Mouse (Mus musculus) gonadal fat pad, adult 2 months (tissue): Measurements from ENCODE around the gene Pou6f1. TPM values are rescaled to one million over a fixed set of nuclear protein-coding genes. Genes with fewer than 3 reads are reported as not detected.
"Not testable (repeated sequence)": the region's sequence is repeated elsewhere in the genome, so short reads cannot be mapped to it uniquely, and the experiment has no call there.

Experiments used
- DNase-seq: peaks from one replicate; pipeline ENCODE4 v3.0.0-alpha.2; 2012; ENCODE audit warnings: low read depth
- polyA plus RNA-seq: library from polyadenylated mRNA; depleted of rRNA; stranded (reverse); fragments of >200 nt; gene quantifications from 2 replicates; pipeline ENCODE4 v1.2.3, GENCODE M21; 2012

Pou6f1 gene
- polyA plus RNA-seq, 1 experiment, result 30.3 TPM

- DNase-seq, result no peak
Observed at GRCm38 (mm10) chr15:100619200-100619599, 19.4 kb upstream of the Pou6f1 start.

DNA sequence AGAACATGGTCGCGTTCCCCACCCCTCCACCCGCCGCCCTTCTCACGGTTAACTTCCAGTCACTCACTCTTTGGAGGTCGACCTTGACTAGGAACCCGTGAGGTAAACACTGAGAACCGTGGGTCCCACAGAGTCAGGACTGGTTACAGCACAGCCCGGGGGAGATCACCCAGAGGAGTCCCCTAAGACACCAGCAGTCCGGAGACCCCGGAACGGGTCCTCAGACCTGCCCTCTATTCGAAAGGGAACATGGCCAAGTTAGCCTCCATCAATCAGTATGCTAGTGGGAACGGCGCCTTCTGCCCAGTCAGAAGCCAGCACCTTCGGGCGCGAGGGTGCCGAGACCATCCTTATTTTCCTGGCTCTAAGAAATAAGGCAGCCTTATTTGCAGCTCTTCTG, 16.4 kb upstream of the Pou6f1 start:
- no peak for DNase-seq

DNA sequence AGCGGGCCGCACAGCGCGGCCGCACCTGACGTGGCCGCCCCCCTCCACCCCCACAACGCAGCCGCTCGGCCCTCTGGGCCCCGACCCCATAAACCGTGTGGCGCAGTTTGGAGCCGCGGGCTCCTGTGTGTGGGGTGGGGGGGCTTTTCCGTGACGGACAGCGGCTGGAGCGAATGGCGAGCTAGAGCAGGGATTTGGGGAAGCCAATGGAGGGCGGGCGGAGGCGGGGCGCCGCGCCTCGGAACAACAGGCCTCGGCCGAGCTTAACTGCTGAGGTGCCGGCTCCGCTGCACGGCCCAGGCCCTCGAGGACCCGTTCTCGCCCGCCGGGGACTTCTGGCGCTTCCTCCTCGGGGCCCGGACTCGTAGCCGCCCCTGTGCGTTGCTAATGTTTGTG, 16.0 kb upstream of the Pou6f1 start:
- no peak for DNase-seq

DNA sequence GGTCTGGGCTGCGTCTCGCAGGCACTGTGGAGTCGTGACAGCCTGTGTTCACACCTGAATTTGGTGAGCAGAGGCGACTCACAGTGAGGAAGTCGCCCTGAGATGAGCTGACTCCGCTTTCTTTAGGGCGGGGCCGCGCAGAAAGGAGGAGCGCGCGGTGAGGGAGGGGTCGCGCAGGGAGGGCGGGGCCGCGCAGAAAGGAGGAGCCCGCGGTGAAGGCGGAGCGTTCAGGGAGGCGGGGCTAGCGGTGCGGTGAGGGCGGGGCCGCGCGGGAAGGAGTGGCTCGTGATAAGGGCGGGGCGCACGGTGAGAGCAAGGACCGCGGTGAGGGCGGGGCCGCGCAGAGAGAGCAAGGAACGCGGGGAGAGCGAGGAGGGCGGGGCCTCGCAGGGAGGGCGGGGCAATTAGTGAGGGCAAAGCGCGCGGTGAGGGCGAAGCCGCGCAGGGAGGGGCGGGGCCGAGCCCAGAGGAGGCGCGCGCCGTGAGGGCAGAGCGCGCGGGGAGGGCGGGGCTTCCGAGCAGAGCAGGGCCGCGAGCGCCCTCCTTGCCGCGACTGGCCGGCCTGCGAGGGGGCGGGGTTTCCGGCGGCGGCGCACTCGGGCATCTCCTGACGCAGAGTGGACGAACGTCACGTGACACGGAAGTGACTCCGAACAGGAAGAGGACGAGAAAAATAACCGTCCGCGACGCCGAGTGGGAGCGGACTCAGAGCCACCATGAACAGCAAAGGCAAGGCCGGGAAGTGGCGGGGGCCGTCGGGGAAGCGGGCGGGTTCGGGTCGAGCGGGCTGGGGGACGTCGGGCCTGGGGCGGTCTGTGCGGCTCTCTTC, 15.4 kb upstream of the Pou6f1 start, which contains the start of gene Dazap2:
Gene Dazap2, plus strand, starts transcription at position 354 of the 829 bp plus-strand sequence.
- DNase-seq, result no peak

GRCm38 (mm10) chr15:100614218-100614995, 14.6 kb upstream of the Pou6f1 start:
- no peak for DNase-seq

GRCm38 (mm10) chr15:100613584-100613983, 13.8 kb upstream of the Pou6f1 start:
- DNase-seq, result no peak

- DNase-seq, result no peak
Observed at GRCm38 (mm10) chr15:100612432-100612831, 12.6 kb upstream of the Pou6f1 start.

- DNase-seq, result no peak
Observed at GRCm38 (mm10) chr15:100611951-100612350, 12.2 kb upstream of the Pou6f1 start.

- DNase-seq, result not testable (repeated sequence)
Observed at GRCm38 (mm10) chr15:100606677-100607076, 6.9 kb upstream of the Pou6f1 start.

- DNase-seq, result no peak
Observed at GRCm38 (mm10) chr15:100601669-100602068, 1.9 kb upstream of the Pou6f1 start.

DNA sequence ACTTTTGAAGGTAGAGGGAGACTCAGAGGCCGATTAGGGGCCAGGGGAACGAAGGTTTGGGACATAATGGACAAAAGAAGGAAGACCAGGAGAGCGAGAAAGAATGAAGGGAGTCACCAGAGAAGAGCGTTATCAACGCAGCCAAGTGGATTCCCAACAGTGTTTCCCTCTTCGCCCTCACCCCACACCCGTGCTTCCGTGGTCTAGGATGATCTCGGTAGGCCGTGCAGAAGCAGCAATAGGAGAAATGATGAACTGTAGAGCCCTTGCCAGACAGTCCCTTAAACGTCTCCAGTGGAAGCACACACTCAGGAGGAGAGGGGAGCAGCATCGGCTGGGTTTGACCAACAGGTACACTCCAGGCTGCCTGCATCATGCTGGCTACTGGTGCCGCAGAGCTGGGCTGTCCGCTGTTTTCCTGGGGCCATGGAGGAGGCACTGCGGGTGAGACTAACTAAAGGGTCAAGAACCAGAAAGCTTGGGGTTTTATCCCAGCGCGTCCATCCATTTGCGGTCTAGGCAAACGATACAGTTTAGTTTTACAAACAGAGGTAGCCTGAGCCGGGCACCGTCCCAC, 1.0 kb upstream of the Pou6f1 start:
- no peak for DNase-seq

GRCm38 (mm10) chr15:100600047-100600695, 387 bp upstream of the Pou6f1 start:
- DNase-seq, result no peak

DNA sequence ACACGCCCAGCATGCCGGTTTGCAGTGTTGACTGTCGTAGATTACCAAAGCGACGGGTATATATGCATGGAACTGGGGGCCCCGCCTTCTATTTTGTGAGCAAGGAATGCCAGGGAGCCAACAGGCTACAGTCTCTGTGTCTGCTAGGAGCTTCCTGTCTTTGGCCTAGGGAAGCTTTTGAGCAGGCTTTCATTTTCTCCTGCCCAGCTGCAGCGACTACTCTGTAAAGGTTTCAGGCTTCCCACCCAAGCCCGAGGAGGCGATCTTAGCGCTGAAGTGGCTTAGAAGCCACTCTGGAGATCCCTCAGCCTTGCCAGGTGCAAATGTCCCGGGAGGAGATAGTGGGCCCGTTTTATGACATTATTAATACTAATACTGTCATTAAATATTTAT, 905 bp downstream of the Pou6f1 start:
- DNase-seq, result no peak

- no peak for DNase-seq
Observed at GRCm38 (mm10) chr15:100598287-100598882, 1.4 kb downstream of the Pou6f1 start.

GRCm38 (mm10) chr15:100592817-100593216, 7.0 kb downstream of the Pou6f1 start:
- no peak for DNase-seq

DNA sequence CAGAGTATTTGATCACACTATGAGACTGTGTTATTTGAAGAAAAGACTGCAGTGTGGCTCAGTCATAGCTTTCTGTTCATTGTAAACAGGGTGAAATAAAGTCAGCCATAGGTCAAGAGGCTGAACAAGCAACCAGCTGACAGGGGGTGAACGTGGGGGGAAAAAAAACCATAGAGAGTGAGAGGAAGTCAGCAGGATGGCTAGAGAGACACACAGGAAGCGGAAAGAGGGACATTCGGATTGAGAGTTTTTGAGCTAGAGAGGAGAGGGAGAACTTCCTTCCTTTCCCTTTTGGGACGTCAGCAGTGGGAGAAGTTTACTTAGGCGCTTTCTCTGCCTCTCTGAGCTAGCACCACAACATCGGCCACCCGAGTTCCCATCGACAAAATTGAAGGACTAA, 9.3 kb downstream of the Pou6f1 start:
- no peak for DNase-seq

GRCm38 (mm10) chr15:100588297-100588696, 11.5 kb downstream of the Pou6f1 start:
- DNase-seq, result no peak

DNA sequence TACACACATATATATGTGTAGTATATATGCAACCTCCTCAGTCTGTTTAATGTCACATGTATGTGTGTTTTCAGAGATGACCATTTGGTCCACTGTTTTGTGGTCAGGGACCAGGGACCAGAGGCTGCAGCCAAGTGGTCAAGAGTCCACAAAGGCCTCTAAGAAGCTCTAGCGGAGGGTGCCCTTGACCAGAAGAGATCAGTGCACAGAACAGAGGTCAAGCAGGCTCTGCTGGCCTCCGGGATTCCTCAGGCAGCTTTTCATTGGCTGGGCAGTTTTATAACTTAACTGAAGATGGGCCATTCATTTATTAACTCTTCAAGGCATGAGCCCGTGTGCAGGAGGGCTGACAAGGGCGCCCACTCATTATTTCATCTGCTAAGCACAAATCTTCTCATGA, 12.6 kb downstream of the Pou6f1 start:
- no peak for DNase-seq

GRCm38 (mm10) chr15:100585931-100586330, 13.9 kb downstream of the Pou6f1 start:
- DNase-seq, result no peak

DNA sequence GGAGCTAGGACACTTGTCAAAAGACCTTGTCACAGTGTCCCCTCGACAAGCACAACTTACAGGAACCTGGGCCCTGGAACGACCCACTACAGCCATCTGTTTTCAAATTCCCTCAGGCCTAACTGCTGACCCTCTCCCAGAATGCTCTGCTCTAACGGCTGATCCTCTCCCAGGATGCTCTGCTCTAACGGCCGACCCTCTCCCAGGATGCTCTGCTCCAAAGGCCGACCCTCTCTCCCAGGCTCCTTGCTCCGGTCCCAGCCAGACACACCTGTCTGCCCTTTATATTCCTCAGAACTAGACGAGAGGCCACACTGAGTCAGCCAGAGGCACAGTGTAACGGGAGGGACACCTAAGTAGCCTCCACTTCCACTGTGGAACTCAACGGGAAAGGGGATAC, 19.7 kb downstream of the Pou6f1 start:
- DNase-seq, result no peak

GRCm38 (mm10) chr15:100577972-100578371, 21.8 kb downstream of the Pou6f1 start:
- no peak for DNase-seq

GRCm38 (mm10) chr15:100576810-100577209, 23.0 kb downstream of the Pou6f1 start:
- no peak for DNase-seq
